Mouse (Mus musculus): Measurements from ENCODE around the gene Sgpp1. TPM values are rescaled to one million over a fixed set of nuclear protein-coding genes. Genes with fewer than 3 reads are reported as not detected.

The Sgpp1 gene
- total RNA-seq, 1 experiment = 4.8 TPM

DNA sequence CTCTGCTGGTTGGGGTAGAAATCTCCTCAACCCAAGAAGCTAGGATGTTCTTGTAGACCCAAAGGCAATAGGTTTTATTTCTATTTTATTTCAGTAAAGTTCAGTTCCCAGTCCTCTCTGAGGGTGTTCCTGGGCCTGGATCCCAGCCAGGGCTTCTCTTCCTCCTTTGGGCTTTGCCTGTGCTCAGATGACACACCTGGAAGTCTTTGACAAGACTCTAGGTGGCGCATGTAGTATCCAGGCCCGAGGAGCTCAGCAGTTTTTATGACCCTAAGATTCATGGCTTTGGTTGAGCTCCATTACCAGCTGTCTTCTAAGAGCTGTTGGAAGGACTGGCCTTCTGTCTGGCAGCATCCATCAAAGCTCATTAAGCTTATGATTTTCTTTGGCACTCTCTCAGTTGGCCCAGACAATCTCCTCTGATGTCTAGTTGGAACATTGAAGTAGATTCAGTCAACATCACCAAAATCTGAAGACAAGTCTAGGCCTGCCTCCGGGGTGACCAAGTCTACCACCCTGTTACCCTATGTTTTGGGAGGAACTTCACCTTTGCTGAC is 63.7 kb downstream of the Sgpp1 start:
- DNase-seq (ENCODE audit: low read depth, low spot score) = no peak
- no peak for TF ChIP-seq HCFC1 (IDR thresholded peaks at IDR 0.05; ENCODE audit: borderline replicate concordance, insufficient read depth, low read length)
- no peak for TF ChIP-seq CHD2 (IDR thresholded peaks at IDR 0.05; ENCODE audit: low read depth, low read length)
- TF ChIP-seq MAFK (IDR thresholded peaks at IDR 0.05; ENCODE audit: insufficient read depth, low read depth, low read length) = no peak
- no peak for TF ChIP-seq ZC3H11A (IDR thresholded peaks at IDR 0.05; ENCODE audit: borderline replicate concordance, low read depth, low read length)
- no peaks in the 10 kb centered on the region for H3K36me3 ChIP-seq (ENCODE audit: control insufficient read depth, insufficient read depth, low read length, poor library complexity, severe bottlenecking)
- in situ Hi-C loops (cut with MboI; ENCODE audit: low sequenced_read_pairs in 2 of 2, unreplicated experiment in 2 of 2) = no loop called here
- no peak overlapping the region for H3K27ac ChIP-seq (ENCODE audit: insufficient read depth, low read depth, low read length, poor library complexity, severe bottlenecking)
- no peak overlapping the region for H3K9ac ChIP-seq (ENCODE audit: insufficient read depth, low read depth, low read length, poor library complexity, severe bottlenecking)
- peaks cover 0 to 2% of the 10 kb centered on the region in 2 experiments; a peak in 1 of 4 replicates for H3K4me1 ChIP-seq (ENCODE audit: control insufficient read depth in 2 of 2, insufficient read depth in 2 of 2, low read length in 2 of 2, poor library complexity in 1 of 2)
- no peak overlapping the region for H3K4me3 ChIP-seq (ENCODE audit: insufficient read depth in 1 of 2, low read depth in 1 of 2, low read length in 2 of 2, poor library complexity in 1 of 2, severe bottlenecking in 1 of 2)
- H3K9me3 ChIP-seq (ENCODE audit: control insufficient read depth, insufficient read depth, low read depth, low read length) = no peaks in the 10 kb centered on the region

DNA sequence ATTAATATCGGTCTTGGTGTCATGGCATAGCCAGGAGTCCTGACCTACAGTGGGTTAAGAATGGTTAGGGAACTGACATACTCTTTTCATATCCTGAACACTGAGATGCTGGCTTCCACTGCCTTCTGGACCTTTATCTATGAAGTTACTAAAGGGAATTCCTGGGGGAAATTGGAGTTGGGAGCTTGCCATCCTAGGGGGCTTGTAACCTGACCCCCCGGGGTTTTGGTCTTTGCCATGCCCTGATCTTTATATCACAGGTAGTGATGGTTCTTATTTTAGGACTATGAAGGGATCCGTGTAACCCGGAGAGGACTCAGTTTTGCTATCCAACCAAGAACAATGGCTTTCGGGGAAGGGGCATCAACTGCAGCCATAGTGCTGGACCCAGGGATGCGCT is 64.9 kb downstream of the Sgpp1 start:
- peak overlapping the region; percentile 79 to 96 for H3K4me3 ChIP-seq (ENCODE audit: insufficient read depth in 1 of 2, low read depth in 1 of 2, low read length in 2 of 2, poor library complexity in 1 of 2, severe bottlenecking in 1 of 2)
- peaks cover 2% of the 10 kb centered on the region for H3K36me3 ChIP-seq (ENCODE audit: control insufficient read depth, insufficient read depth, low read length, poor library complexity, severe bottlenecking)
- DNase-seq (ENCODE audit: low read depth, low spot score) = no peak
- H3K9ac ChIP-seq (ENCODE audit: insufficient read depth, low read depth, low read length, poor library complexity, severe bottlenecking) = peak overlapping the region; percentile 87; the same call in 1 of the 2 replicates
- no peaks in the 10 kb centered on the region; a peak in 2 of 4 replicates for H3K4me1 ChIP-seq (ENCODE audit: control insufficient read depth in 2 of 2, insufficient read depth in 2 of 2, low read length in 2 of 2, poor library complexity in 1 of 2)
- in situ Hi-C loops (cut with MboI; ENCODE audit: low sequenced_read_pairs in 2 of 2, unreplicated experiment in 2 of 2) = no loop called here
- no peak for TF ChIP-seq ZC3H11A (IDR thresholded peaks at IDR 0.05; ENCODE audit: borderline replicate concordance, low read depth, low read length)
- H3K9me3 ChIP-seq (ENCODE audit: control insufficient read depth, insufficient read depth, low read depth, low read length) = no peaks in the 10 kb centered on the region
- no peak overlapping the region for H3K27ac ChIP-seq (ENCODE audit: insufficient read depth, low read depth, low read length, poor library complexity, severe bottlenecking)

GRCm38 (mm10) chr12:75669258-75670106 is 66.0 kb downstream of the Sgpp1 start, which contains the start of gene Wdr89:
Gene Wdr89, minus strand, starts transcription at chr12:75669537.
- Histone ChIP-seq H3K36me3 (ENCODE audit: control insufficient read depth, insufficient read depth, low read length, poor library complexity, severe bottlenecking) (peaks cover 2% of the 10 kb centered on the region), H3K4me3 (ENCODE audit: insufficient read depth in 1 of 2, low read depth in 1 of 2, low read length in 2 of 2, poor library complexity in 1 of 2, severe bottlenecking in 1 of 2) (peak within 1 kb of the TSS; percentile 80 to 96), H3K27ac (ENCODE audit: insufficient read depth, low read depth, low read length, poor library complexity, severe bottlenecking) (peak within 1 kb of the TSS; percentile 57), H3K9ac (ENCODE audit: insufficient read depth, low read depth, low read length, poor library complexity, severe bottlenecking) (peak within 1 kb of the TSS; percentile 91), H3K9me3 (ENCODE audit: control insufficient read depth, insufficient read depth, low read depth, low read length) (no peaks in the 10 kb centered on the region), H3K4me1 (ENCODE audit: control insufficient read depth in 2 of 2, insufficient read depth in 2 of 2, low read length in 2 of 2, poor library complexity in 1 of 2) (peaks cover 0 to 2% of the 10 kb centered on the region in 2 experiments; a peak in 2 of 4 replicates)
- TF ChIP-seq ZC3H11A (IDR thresholded peaks at IDR 0.05; ENCODE audit: borderline replicate concordance, low read depth, low read length) (no peak), MAFK (IDR thresholded peaks at IDR 0.05; ENCODE audit: insufficient read depth, low read depth, low read length) (0 out of 2 replicates have a peak, but pooled peaks have one; percentile 12), HCFC1 (IDR thresholded peaks at IDR 0.05; ENCODE audit: borderline replicate concordance, insufficient read depth, low read length) (peak; percentile 79)
- in situ Hi-C loops (cut with MboI; ENCODE audit: low sequenced_read_pairs in 2 of 2, unreplicated experiment in 2 of 2) = no loop called here
- DNase-seq (ENCODE audit: low read depth, low spot score) = peak; percentile 99

GRCm38 (mm10) chr12:75668916-75669257 is 66.6 kb downstream of the Sgpp1 start:
- Histone ChIP-seq H3K4me1 (ENCODE audit: control insufficient read depth in 2 of 2, insufficient read depth in 2 of 2, low read length in 2 of 2, poor library complexity in 1 of 2) (peaks cover 0 to 2% of the 10 kb centered on the region in 2 experiments; a peak in 2 of 4 replicates), H3K27ac (ENCODE audit: insufficient read depth, low read depth, low read length, poor library complexity, severe bottlenecking) (peak overlapping the region; percentile 12), H3K36me3 (ENCODE audit: control insufficient read depth, insufficient read depth, low read length, poor library complexity, severe bottlenecking) (peaks cover 2% of the 10 kb centered on the region), H3K4me3 (ENCODE audit: insufficient read depth in 1 of 2, low read depth in 1 of 2, low read length in 2 of 2, poor library complexity in 1 of 2, severe bottlenecking in 1 of 2) (peak overlapping the region; percentile 80 to 90), H3K9ac (ENCODE audit: insufficient read depth, low read depth, low read length, poor library complexity, severe bottlenecking) (peak overlapping the region; percentile 91), H3K9me3 (ENCODE audit: control insufficient read depth, insufficient read depth, low read depth, low read length) (no peaks in the 10 kb centered on the region)
- peak; percentile 16 for DNase-seq (ENCODE audit: low read depth, low spot score)
- in situ Hi-C loops (cut with MboI; ENCODE audit: low sequenced_read_pairs in 2 of 2, unreplicated experiment in 2 of 2) = no loop called here
- TF ChIP-seq ZC3H11A (IDR thresholded peaks at IDR 0.05; ENCODE audit: borderline replicate concordance, low read depth, low read length) (no peak), HCFC1 (IDR thresholded peaks at IDR 0.05; ENCODE audit: borderline replicate concordance, insufficient read depth, low read length) (no peak)

Measured in ES-E14 (cell line).